Mouse (Mus musculus): Measurements from ENCODE around the gene Rbm17. TPM values are rescaled to one million over a fixed set of nuclear protein-coding genes. Genes with fewer than 3 reads are reported as not detected.

Gene Rbm17
- polyA plus RNA-seq, 1 experiment from 2014 or later, result 140 TPM

- no peak for ATAC-seq
- H3K9ac ChIP-seq (replicated peaks), result no peak overlapping the region
- H3K4me3 ChIP-seq (replicated peaks), result no peak overlapping the region
- no peak overlapping the region for H3K4me2 ChIP-seq (replicated peaks)
- peaks cover 31% of the 10 kb centered on the region for H3K36me3 ChIP-seq
- H3K9me3 ChIP-seq, result no peaks in the 10 kb centered on the region
- H3K27ac ChIP-seq, result no peak overlapping the region
- H3K27me3 ChIP-seq, result no peaks in the 10 kb centered on the region
- H3K4me1 ChIP-seq (replicated peaks), result no peaks in the 10 kb centered on the region
- WGBS, result 96% methylated on average over 4 of the region's 4 CpGs
Observed at GRCm38 (mm10) chr2:11579399-11579798, 24.6 kb downstream of the Rbm17 start.

GRCm38 (mm10) chr2:11578187-11578586, 25.8 kb downstream of the Rbm17 start:
- Histone ChIP-seq H3K27me3 (no peaks in the 10 kb centered on the region), H3K4me1 (replicated peaks) (no peaks in the 10 kb centered on the region), H3K9ac (replicated peaks) (no peak overlapping the region), H3K27ac (no peak overlapping the region), H3K9me3 (no peaks in the 10 kb centered on the region), H3K36me3 (peaks cover 19% of the 10 kb centered on the region), H3K4me3 (replicated peaks) (no peak overlapping the region), H3K4me2 (replicated peaks) (no peak overlapping the region)
- ATAC-seq, result no peak
- WGBS, result 92% methylated on average over 6 of the region's 6 CpGs

- no peak for ATAC-seq
- H3K4me3 ChIP-seq (replicated peaks), result no peak overlapping the region
Observed at GRCm38 (mm10) chr2:11573684-11574083, 30.3 kb downstream of the Rbm17 start.

GRCm38 (mm10) chr2:11571004-11571535, 32.9 kb downstream of the Rbm17 start:
- Histone ChIP-seq H3K4me1 (replicated peaks) (no peaks in the 10 kb centered on the region), H3K4me2 (replicated peaks) (no peak overlapping the region), H3K27ac (no peak overlapping the region), H3K4me3 (replicated peaks) (no peak overlapping the region), H3K36me3 (no peaks in the 10 kb centered on the region), H3K9ac (replicated peaks) (no peak overlapping the region), H3K9me3 (no peaks in the 10 kb centered on the region), H3K27me3 (no peaks in the 10 kb centered on the region)
- WGBS, result 53% methylated on average over 6 of the region's 6 CpGs
- no peak for ATAC-seq

More at GRCm38 (mm10) chr2:11573684-11574083, 30.3 kb downstream of the Rbm17 start:
- H3K4me1 ChIP-seq (replicated peaks), result no peaks in the 10 kb centered on the region
- H3K36me3 ChIP-seq, result no peaks in the 10 kb centered on the region
- no peak overlapping the region for H3K27ac ChIP-seq
- H3K9me3 ChIP-seq, result no peaks in the 10 kb centered on the region
- WGBS, result 100% methylated on average over 1 of the region's 1 CpGs
- H3K27me3 ChIP-seq, result no peaks in the 10 kb centered on the region
- no peak overlapping the region for H3K4me2 ChIP-seq (replicated peaks)
- no peak overlapping the region for H3K9ac ChIP-seq (replicated peaks)

- no peak overlapping the region for H3K9ac ChIP-seq (replicated peaks)
- no peak for ATAC-seq
- H3K36me3 ChIP-seq, result no peaks in the 10 kb centered on the region
- H3K4me2 ChIP-seq (replicated peaks), result no peak overlapping the region
- no peak overlapping the region for H3K27ac ChIP-seq
- H3K4me1 ChIP-seq (replicated peaks), result no peaks in the 10 kb centered on the region
- no peaks in the 10 kb centered on the region for H3K9me3 ChIP-seq
- no peaks in the 10 kb centered on the region for H3K27me3 ChIP-seq
- no peak overlapping the region for H3K4me3 ChIP-seq (replicated peaks)
- WGBS, result 84% methylated on average over 7 of the region's 7 CpGs
Observed at GRCm38 (mm10) chr2:11568471-11568870, 35.5 kb downstream of the Rbm17 start.

- no peak overlapping the region for H3K4me2 ChIP-seq (replicated peaks)
- no peaks in the 10 kb centered on the region for H3K27me3 ChIP-seq
- ATAC-seq, result no peak
- no peaks in the 10 kb centered on the region for H3K4me1 ChIP-seq (replicated peaks)
- no peak overlapping the region for H3K4me3 ChIP-seq (replicated peaks)
- H3K9me3 ChIP-seq, result no peaks in the 10 kb centered on the region
- WGBS, result 69% methylated on average over 4 of the region's 4 CpGs
- H3K36me3 ChIP-seq, result no peaks in the 10 kb centered on the region
- no peak overlapping the region for H3K9ac ChIP-seq (replicated peaks)
- no peak overlapping the region for H3K27ac ChIP-seq
Observed at GRCm38 (mm10) chr2:11567781-11568362, 36.1 kb downstream of the Rbm17 start.

- ATAC-seq, result no peak
- WGBS, result 89% methylated on average over 3 of the region's 3 CpGs
- no peaks in the 10 kb centered on the region for H3K36me3 ChIP-seq
- H3K4me1 ChIP-seq (replicated peaks), result no peaks in the 10 kb centered on the region
- no peak overlapping the region for H3K27ac ChIP-seq
- no peak overlapping the region for H3K4me3 ChIP-seq (replicated peaks)
- H3K27me3 ChIP-seq, result no peaks in the 10 kb centered on the region
- no peak overlapping the region for H3K4me2 ChIP-seq (replicated peaks)
- no peaks in the 10 kb centered on the region for H3K9me3 ChIP-seq
- no peak overlapping the region for H3K9ac ChIP-seq (replicated peaks)
Observed at GRCm38 (mm10) chr2:11566898-11567297, 37.1 kb downstream of the Rbm17 start.

- H3K4me3 ChIP-seq (replicated peaks), result no peak overlapping the region
- H3K9ac ChIP-seq (replicated peaks), result no peak overlapping the region
- no peak overlapping the region for H3K4me2 ChIP-seq (replicated peaks)
- no peak for ATAC-seq
- no peak overlapping the region for H3K27ac ChIP-seq
- no peaks in the 10 kb centered on the region for H3K4me1 ChIP-seq (replicated peaks)
- H3K36me3 ChIP-seq, result no peaks in the 10 kb centered on the region
- no peaks in the 10 kb centered on the region for H3K9me3 ChIP-seq
- WGBS, result 62% methylated on average over 7 of the region's 7 CpGs
- H3K27me3 ChIP-seq, result no peaks in the 10 kb centered on the region
Observed at GRCm38 (mm10) chr2:11566241-11566640, 37.7 kb downstream of the Rbm17 start.

- H3K9me3 ChIP-seq, result no peaks in the 10 kb centered on the region
- no peaks in the 10 kb centered on the region for H3K27me3 ChIP-seq
- H3K9ac ChIP-seq (replicated peaks), result no peak overlapping the region
- H3K4me2 ChIP-seq (replicated peaks), result no peak overlapping the region
- no peak overlapping the region for H3K27ac ChIP-seq
- ATAC-seq, result no peak
- H3K4me3 ChIP-seq (replicated peaks), result no peak overlapping the region
- 93% methylated on average over 6 of the region's 6 CpGs for WGBS
- no peaks in the 10 kb centered on the region for H3K36me3 ChIP-seq
- H3K4me1 ChIP-seq (replicated peaks), result no peaks in the 10 kb centered on the region
Observed at GRCm38 (mm10) chr2:11564768-11565167, 39.2 kb downstream of the Rbm17 start.

- Histone ChIP-seq H3K9ac (replicated peaks) (no peak overlapping the region), H3K4me1 (replicated peaks) (no peaks in the 10 kb centered on the region), H3K9me3 (no peaks in the 10 kb centered on the region), H3K4me3 (replicated peaks) (no peak overlapping the region), H3K4me2 (replicated peaks) (no peak overlapping the region), H3K27ac (no peak overlapping the region), H3K36me3 (no peaks in the 10 kb centered on the region), H3K27me3 (no peaks in the 10 kb centered on the region)
- WGBS, result 94% methylated on average over 17 of the region's 17 CpGs
- ATAC-seq, result no peak
Observed at GRCm38 (mm10) chr2:11563256-11563655, 40.7 kb downstream of the Rbm17 start.

- H3K9ac ChIP-seq (replicated peaks), result no peak overlapping the region
- 87% methylated on average over 7 of the region's 7 CpGs for WGBS
- H3K4me1 ChIP-seq (replicated peaks), result 0 out of 2 replicates have a peak, but pooled peaks cover 6% of the 10 kb centered on the region
- ATAC-seq, result no peak
- no peak overlapping the region for H3K4me3 ChIP-seq (replicated peaks)
- no peak overlapping the region for H3K27ac ChIP-seq
- H3K36me3 ChIP-seq, result no peaks in the 10 kb centered on the region
- no peak overlapping the region for H3K4me2 ChIP-seq (replicated peaks)
- H3K9me3 ChIP-seq, result no peaks in the 10 kb centered on the region
- peaks cover 12% of the 10 kb centered on the region for H3K27me3 ChIP-seq
Observed at GRCm38 (mm10) chr2:11558654-11559053, 45.3 kb downstream of the Rbm17 start.

- 57% methylated on average over 3 of the region's 3 CpGs for WGBS
Observed at GRCm38 (mm10) chr2:11557244-11557643, 46.7 kb downstream of the Rbm17 start.

GRCm38 (mm10) chr2:11555316-11555715, 48.6 kb downstream of the Rbm17 start:
- no peak overlapping the region for H3K4me3 ChIP-seq (replicated peaks)
- WGBS, result 57% methylated on average over 6 of the region's 6 CpGs
- no peaks in the 10 kb centered on the region for H3K9me3 ChIP-seq
- peaks cover 19% of the 10 kb centered on the region for H3K4me1 ChIP-seq (replicated peaks)
- peaks cover 30% of the 10 kb centered on the region for H3K27me3 ChIP-seq
- no peak overlapping the region for H3K27ac ChIP-seq
- no peak overlapping the region for H3K4me2 ChIP-seq (replicated peaks)
- no peaks in the 10 kb centered on the region for H3K36me3 ChIP-seq
- H3K9ac ChIP-seq (replicated peaks), result no peak overlapping the region
- ATAC-seq, result no peak

More at GRCm38 (mm10) chr2:11557244-11557643, 46.7 kb downstream of the Rbm17 start:
- no peak overlapping the region for H3K27ac ChIP-seq
- H3K4me3 ChIP-seq (replicated peaks), result no peak overlapping the region
- H3K9ac ChIP-seq (replicated peaks), result no peak overlapping the region
- peaks cover 26% of the 10 kb centered on the region for H3K27me3 ChIP-seq
- no peak for ATAC-seq
- H3K4me2 ChIP-seq (replicated peaks), result no peak overlapping the region
- no peaks in the 10 kb centered on the region for H3K9me3 ChIP-seq
- H3K36me3 ChIP-seq, result no peaks in the 10 kb centered on the region
- H3K4me1 ChIP-seq (replicated peaks), result peaks cover 17% of the 10 kb centered on the region

Data from midbrain, embryonic 13.5 days (tissue).